Mouse (Mus musculus): ENCODE results near the gene Laptm5.

GRCm38 (mm10) chr4:130865460-130865859 lies 47.5 kb upstream of the Laptm5 start:
- TF ChIP-seq CTCF (IDR thresholded peaks at IDR 0.05; ENCODE audit: extremely low read depth, insufficient read length, insufficient replicate concordance, low read depth, low read length) = no peak
- no peak for TF ChIP-seq POLR2A (IDR thresholded peaks at IDR 0.05; ENCODE audit: low read depth, low read length)

Data from small intestine, adult 2 months (tissue).